Mouse (Mus musculus) thymus, postnatal 36 days (tissue): ENCODE results near the gene Ppfia3.
A peak's percentile ranks its signal among the peaks of the same experiment; 100 is the strongest.
"Not testable (repeated sequence)": the region's sequence is repeated elsewhere in the genome, so short reads cannot be mapped to it uniquely, and the experiment has no call there.

Source experiments
- DNase-seq, 2 experiments: peaks; one replicate each; pipeline ENCODE4 v3.0.0; 2022; ENCODE audit warnings: mixed read lengths in 2 of 2

The Ppfia3 gene

GRCm38 (mm10) chr7:45386077-45386476, 19.3 kb upstream of the Ppfia3 start:
- no peak for DNase-seq

GRCm38 (mm10) chr7:45376057-45376456, 9.2 kb upstream of the Ppfia3 start:
- no peak for DNase-seq

GRCm38 (mm10) chr7:45374620-45375019, 7.8 kb upstream of the Ppfia3 start:
- DNase-seq = no peak

- DNase-seq = no peak
Measured at GRCm38 (mm10) chr7:45372371-45372770, 5.6 kb upstream of the Ppfia3 start.

GRCm38 (mm10) chr7:45370475-45371311, 3.9 kb upstream of the Ppfia3 start, which contains the start of gene Lin7b:
Lin7b (minus strand) TSS chr7:45370583.
- DNase-seq = peak; percentile 85 to 92

GRCm38 (mm10) chr7:45369836-45370474, 3.1 kb upstream of the Ppfia3 start:
- no peak for DNase-seq

- DNase-seq = no peak
Measured at GRCm38 (mm10) chr7:45369022-45369745, 2.4 kb upstream of the Ppfia3 start.

- DNase-seq = no peak
Measured at GRCm38 (mm10) chr7:45368178-45368577, 1.4 kb upstream of the Ppfia3 start.

- peak; percentile 96 to 98 for DNase-seq
Measured at GRCm38 (mm10) chr7:45367020-45367880, 431 bp upstream of the Ppfia3 start.

GRCm38 (mm10) chr7:45365742-45366651, 822 bp downstream of the Ppfia3 start:
- peak in 1 of 2 experiments; percentile 37 for DNase-seq

GRCm38 (mm10) chr7:45363983-45364382, 2.8 kb downstream of the Ppfia3 start:
- DNase-seq = no peak

GRCm38 (mm10) chr7:45362801-45363200, 4.0 kb downstream of the Ppfia3 start:
- peak; percentile 33 to 57 for DNase-seq

- peak; percentile 63 to 79 for DNase-seq
Measured at GRCm38 (mm10) chr7:45361243-45361804, 5.5 kb downstream of the Ppfia3 start.

GRCm38 (mm10) chr7:45360404-45361125, 6.3 kb downstream of the Ppfia3 start:
- DNase-seq = no peak

GRCm38 (mm10) chr7:45359081-45359480, 7.7 kb downstream of the Ppfia3 start:
- not testable (repeated sequence) for DNase-seq

GRCm38 (mm10) chr7:45356087-45356486, 10.7 kb downstream of the Ppfia3 start:
- DNase-seq = no peak

GRCm38 (mm10) chr7:45355318-45356020, 11.3 kb downstream of the Ppfia3 start:
- no peak for DNase-seq

GRCm38 (mm10) chr7:45353041-45353440, 13.8 kb downstream of the Ppfia3 start:
- no peak for DNase-seq

- DNase-seq = no peak
Measured at GRCm38 (mm10) chr7:45346905-45347304, 19.9 kb downstream of the Ppfia3 start.
